In genomic region chr2:58435507-58435906, GRCm38 (mm10) we compare ENCODE assay signal across 21 mouse cellular contexts. TPM values are rescaled to one million over a fixed set of nuclear protein-coding genes. Genes with fewer than 3 reads are reported as not detected.
"Had no signal": no experiment of that assay in that cellular context is flagged by ENCODE, and none has a peak within 500 bp of the region (broad histone marks: within the 10 kb centered on the region; RNA-seq: fewer than 3 reads in every experiment).

No protein-coding gene starts in this region.

- H3K4me1 ChIP-seq: kidney, embryonic 15.5 days; liver, embryonic 15.5 days; midbrain, embryonic 13.5 days; neural tube, embryonic 12.5 days had no signal

- H3K36me3 ChIP-seq: liver, embryonic 15.5 days; neural tube, embryonic 12.5 days had no signal

- DNase-seq: kidney, adult 18-20 months; kidney, postnatal 25 days; lung, adult 2 months; lung, postnatal 36 days; right cerebral cortex, adult 18-20 months; right cerebral cortex, postnatal 25 days; thymus, adult 2 months; thymus, postnatal 25 days had no signal

- H3K27ac ChIP-seq: kidney, embryonic 15.5 days; layer of hippocampus, adult 2 months; liver, embryonic 15.5 days; midbrain, embryonic 13.5 days; neural tube, embryonic 12.5 days had no signal

- ATAC-seq: lung, postnatal 0 days; midbrain, embryonic 13.5 days had no signal

- H3K4me2 ChIP-seq: kidney, embryonic 15.5 days; liver, embryonic 11.5 days; liver, embryonic 15.5 days; midbrain, embryonic 13.5 days; neural tube, embryonic 12.5 days had no signal

- H3K9ac ChIP-seq: kidney, embryonic 15.5 days; liver, embryonic 15.5 days; midbrain, embryonic 13.5 days; neural tube, embryonic 12.5 days had no signal

- H3K27me3 ChIP-seq: kidney, embryonic 15.5 days; liver, embryonic 15.5 days; midbrain, embryonic 13.5 days; neural tube, embryonic 12.5 days had no signal

- H3K9me3 ChIP-seq: kidney, embryonic 15.5 days; liver, embryonic 15.5 days; midbrain, embryonic 13.5 days; neural tube, embryonic 12.5 days had no signal

- H3K4me3 ChIP-seq: kidney, embryonic 15.5 days; layer of hippocampus, adult 2 months; liver, embryonic 15.5 days; midbrain, embryonic 13.5 days; myocyte; neural tube, embryonic 12.5 days had no signal

RNA-seq across cellular contexts. Expression of gene Gm17409, which starts 34.4 kb away (rescaled TPM):
- total RNA-seq: layer of hippocampus, adult 2 months; layer of hippocampus, postnatal 10 days; megakaryocyte progenitor cell, adult 5-6 weeks had no signal
- polyA plus RNA-seq: kidney, embryonic 15.5 days; limb, embryonic 11.5 days; liver, embryonic 11.5 days; liver, embryonic 15.5 days; lung, adult 2 months; lung, postnatal 0 days; midbrain, embryonic 13.5 days; myocyte; neural tube, embryonic 12.5 days; small intestine, adult 2 months; thymus, adult 2 months; urinary bladder, adult 2 months had no signal
